Mouse (Mus musculus): ENCODE measurements around the gene Arl5a.

Arl5a gene

GRCm38 (mm10) chr2:52424747-52425522 is at the start of gene Arl5a:
Gene Arl5a (minus strand): TSS chr2:52424901.
- DNase-seq (ENCODE audit: inconsistent ontology term), result peak; percentile 98

GRCm38 (mm10) chr2:52471545-52472291 is 47.0 kb upstream of the Arl5a start:
- DNase-seq (ENCODE audit: inconsistent ontology term), result peak; percentile 79

GRCm38 (mm10) chr2:52470044-52470560 is 45.4 kb upstream of the Arl5a start:
- DNase-seq (ENCODE audit: inconsistent ontology term), result no peak

- no peak for DNase-seq (ENCODE audit: inconsistent ontology term)
These were observed 42.9 kb upstream of the Arl5a start for GRCm38 (mm10) chr2:52467629-52468028.

- DNase-seq (ENCODE audit: inconsistent ontology term), result no peak
These were observed 36.7 kb upstream of the Arl5a start for GRCm38 (mm10) chr2:52461206-52461967.

GRCm38 (mm10) chr2:52455606-52456479 is 31.1 kb upstream of the Arl5a start:
- DNase-seq (ENCODE audit: inconsistent ontology term), result no peak

- DNase-seq (ENCODE audit: inconsistent ontology term), result no peak
These were observed 25.1 kb upstream of the Arl5a start for GRCm38 (mm10) chr2:52449818-52450217.

- no peak for DNase-seq (ENCODE audit: inconsistent ontology term)
These were observed 24.2 kb upstream of the Arl5a start for GRCm38 (mm10) chr2:52448916-52449315.

- DNase-seq (ENCODE audit: inconsistent ontology term), result no peak
These were observed 21.9 kb upstream of the Arl5a start for GRCm38 (mm10) chr2:52446648-52447047.

- no peak for DNase-seq (ENCODE audit: inconsistent ontology term)
These were observed 17.4 kb upstream of the Arl5a start for GRCm38 (mm10) chr2:52442125-52442524.

- no peak for DNase-seq (ENCODE audit: inconsistent ontology term)
These were observed 15.8 kb upstream of the Arl5a start for GRCm38 (mm10) chr2:52440420-52441015.

- no peak for DNase-seq (ENCODE audit: inconsistent ontology term)
These were observed 13.7 kb upstream of the Arl5a start for GRCm38 (mm10) chr2:52438437-52438836.

GRCm38 (mm10) chr2:52438013-52438412 is 13.3 kb upstream of the Arl5a start:
- peak; percentile 93 for DNase-seq (ENCODE audit: inconsistent ontology term)

GRCm38 (mm10) chr2:52435919-52436632 is 11.4 kb upstream of the Arl5a start:
- DNase-seq (ENCODE audit: inconsistent ontology term), result no peak

- no peak for DNase-seq (ENCODE audit: inconsistent ontology term)
These were observed 8.7 kb upstream of the Arl5a start for GRCm38 (mm10) chr2:52433365-52433764.

- no peak for DNase-seq (ENCODE audit: inconsistent ontology term)
These were observed 2.7 kb upstream of the Arl5a start for GRCm38 (mm10) chr2:52427383-52427782.

- DNase-seq (ENCODE audit: inconsistent ontology term), result no peak
These were observed 1.3 kb upstream of the Arl5a start for GRCm38 (mm10) chr2:52426041-52426440.

GRCm38 (mm10) chr2:52425523-52425795 is 758 bp upstream of the Arl5a start:
- no peak for DNase-seq (ENCODE audit: inconsistent ontology term)

GRCm38 (mm10) chr2:52424248-52424728 is 413 bp downstream of the Arl5a start:
- DNase-seq (ENCODE audit: inconsistent ontology term), result peak; percentile 65

GRCm38 (mm10) chr2:52423611-52424247 is 972 bp downstream of the Arl5a start:
- peak; percentile 36 for DNase-seq (ENCODE audit: inconsistent ontology term)
